Mouse (Mus musculus) embryonic facial prominence, embryonic 13.5 days (tissue): ENCODE results near the gene Apobec1. TPM values are rescaled to one million over a fixed set of nuclear protein-coding genes. Genes with fewer than 3 reads are reported as not detected.
"Not testable (repeated sequence)": the region's sequence is repeated elsewhere in the genome, so short reads cannot be mapped to it uniquely, and the experiment has no call there.

ENCODE experiments used
- ATAC-seq: fragments of 200-750 bp; cut with Nextera tagmentation; 2 replicates; pipeline ENCODE4 v1.8.0; 2017; ENCODE audit warnings: low read depth; ENCODE audit not compliant: insufficient number of reproducible peaks, insufficient read depth, low FRiP score, low TSS enrichment
- H3K27ac ChIP-seq: fragments of 300-500 bp; sonication (generic); 2 replicates; pipeline ENCODE4 v1.5.1; 2015; ENCODE audit warnings: moderate library complexity, mild to moderate bottlenecking, inconsistent platforms
- H3K27me3 ChIP-seq: fragments of 300-500 bp; sonication (generic); 2 replicates; pipeline ENCODE4 v1.6.1; 2015; ENCODE audit warnings: mild to moderate bottlenecking, inconsistent platforms
- H3K36me3 ChIP-seq: fragments of 300-500 bp; sonication (generic); 2 replicates; pipeline ENCODE4 v1.6.1; 2015; ENCODE audit warnings: mild to moderate bottlenecking, inconsistent platforms
- H3K4me1 ChIP-seq: fragments of 300-500 bp; sonication (generic); 2 replicates; pipeline ENCODE4 v1.6.1; 2015; ENCODE audit warnings: inconsistent platforms
- H3K4me2 ChIP-seq: fragments of 300-500 bp; sonication (generic); 2 replicates; pipeline ENCODE4 v1.6.1; 2015; ENCODE audit warnings: moderate library complexity, mild to moderate bottlenecking, inconsistent platforms
- H3K4me3 ChIP-seq: fragments of 300-500 bp; sonication (generic); 2 replicates; pipeline ENCODE4 v1.5.1; 2015; ENCODE audit warnings: mild to moderate bottlenecking, inconsistent platforms
- H3K9ac ChIP-seq: fragments of 300-500 bp; sonication (generic); 2 replicates; pipeline ENCODE4 v1.6.1; 2015; ENCODE audit warnings: mild to moderate bottlenecking, inconsistent platforms
- H3K9me3 ChIP-seq: fragments of 300-500 bp; sonication (generic); 2 replicates; pipeline ENCODE4 v1.6.1; 2016; ENCODE audit warnings: inconsistent platforms
- WGBS: fragments of 180-500 bp; shearing (Covaris S2); methylation state at CpG from one replicate; pipeline ENCODE4 v1.1.7; 2015; ENCODE audit warnings: mixed read lengths; 5-methylcytosine and 5-hydroxymethylcytosine counted together
- polyA plus RNA-seq: library from polyadenylated mRNA; unstranded; fragments of >200 nt; fragmentation: Nextera tagmentation; extraction: Ambion mirVana; gene quantifications from 2 replicates; pipeline ENCODE4 v1.2.1, GENCODE M21; 2015

The Apobec1 gene
- 2.5 and 3.2 TPM in 2 replicates for polyA plus RNA-seq

GRCm38 (mm10) chr6:122602242-122602991, at the start of gene Apobec1:
Gene Apobec1, minus strand, starts transcription at chr6:122602444.
- WGBS, result 4% methylated on average over 22 of the region's 22 CpGs
- H3K9ac ChIP-seq, result peak within 1 kb of the TSS; percentile 67
- no peaks in the 10 kb centered on the region for H3K4me1 ChIP-seq
- H3K4me2 ChIP-seq, result peak within 1 kb of the TSS; percentile 66
- peak; percentile 53; the same call in 1 of the 2 replicates for ATAC-seq
- H3K9me3 ChIP-seq, result no peaks in the 10 kb centered on the region
- H3K27me3 ChIP-seq, result no peaks in the 10 kb centered on the region
- H3K36me3 ChIP-seq, result no peaks in the 10 kb centered on the region
- H3K27ac ChIP-seq, result peak within 1 kb of the TSS; percentile 49; the same call in 1 of the 2 replicates
- peak within 1 kb of the TSS; percentile 47 for H3K4me3 ChIP-seq

- H3K4me3 ChIP-seq, result no peak overlapping the region
- H3K9me3 ChIP-seq, result peaks cover 5% of the 10 kb centered on the region; the same call in 1 of the 2 replicates
- H3K27me3 ChIP-seq, result no peaks in the 10 kb centered on the region
- 59% methylated on average over 5 of the region's 5 CpGs for WGBS
- H3K27ac ChIP-seq, result no peak overlapping the region
- H3K4me1 ChIP-seq, result no peaks in the 10 kb centered on the region
- H3K4me2 ChIP-seq, result no peak overlapping the region
- H3K9ac ChIP-seq, result no peak overlapping the region
- ATAC-seq, result no peak
- no peaks in the 10 kb centered on the region for H3K36me3 ChIP-seq
Measured at GRCm38 (mm10) chr6:122650398-122650980, 48.2 kb upstream of the Apobec1 start.

- no peak overlapping the region for H3K9ac ChIP-seq
- H3K4me3 ChIP-seq, result no peak overlapping the region
- no peak overlapping the region for H3K27ac ChIP-seq
- H3K4me2 ChIP-seq, result no peak overlapping the region
- H3K9me3 ChIP-seq, result peaks cover 5% of the 10 kb centered on the region; the same call in 1 of the 2 replicates
- no peak for ATAC-seq
- H3K4me1 ChIP-seq, result no peaks in the 10 kb centered on the region
- H3K27me3 ChIP-seq, result no peaks in the 10 kb centered on the region
- 71% methylated on average over 3 of the region's 3 CpGs for WGBS
- no peaks in the 10 kb centered on the region for H3K36me3 ChIP-seq
Measured at GRCm38 (mm10) chr6:122649903-122650302, 47.7 kb upstream of the Apobec1 start.

- not testable (repeated sequence) for ATAC-seq, H3K36me3 ChIP-seq, H3K27me3 ChIP-seq, H3K9ac ChIP-seq, H3K4me3 ChIP-seq, H3K4me1 ChIP-seq, H3K9me3 ChIP-seq, H3K4me2 ChIP-seq, H3K27ac ChIP-seq
- 94% methylated on average over 21 of the region's 21 CpGs for WGBS
Measured at GRCm38 (mm10) chr6:122644196-122644595, 42.0 kb upstream of the Apobec1 start.

GRCm38 (mm10) chr6:122637566-122637965, 35.3 kb upstream of the Apobec1 start:
- not testable (repeated sequence) for H3K9ac ChIP-seq, H3K27ac ChIP-seq, H3K4me1 ChIP-seq, ATAC-seq, H3K9me3 ChIP-seq, H3K4me3 ChIP-seq, H3K4me2 ChIP-seq, H3K27me3 ChIP-seq, H3K36me3 ChIP-seq
- WGBS, result 86% methylated on average over 4 of the region's 4 CpGs

GRCm38 (mm10) chr6:122636666-122637065, 34.4 kb upstream of the Apobec1 start:
- no peak for ATAC-seq
- 70% methylated on average over 3 of the region's 3 CpGs for WGBS

GRCm38 (mm10) chr6:122635315-122635714, 33.1 kb upstream of the Apobec1 start:
- 85% methylated on average over 7 of the region's 7 CpGs for WGBS
- H3K27me3 ChIP-seq, result no peaks in the 10 kb centered on the region
- no peak for ATAC-seq
- H3K4me1 ChIP-seq, result no peaks in the 10 kb centered on the region
- H3K27ac ChIP-seq, result no peak overlapping the region
- no peaks in the 10 kb centered on the region for H3K9me3 ChIP-seq
- no peak overlapping the region for H3K4me2 ChIP-seq
- H3K9ac ChIP-seq, result no peak overlapping the region
- no peaks in the 10 kb centered on the region for H3K36me3 ChIP-seq
- H3K4me3 ChIP-seq, result no peak overlapping the region

More at GRCm38 (mm10) chr6:122636666-122637065, 34.4 kb upstream of the Apobec1 start:
- Histone ChIP-seq H3K36me3 (no peaks in the 10 kb centered on the region), H3K27ac (no peak overlapping the region), H3K4me2 (no peak overlapping the region), H3K9me3 (no peaks in the 10 kb centered on the region), H3K27me3 (no peaks in the 10 kb centered on the region), H3K9ac (no peak overlapping the region), H3K4me1 (no peaks in the 10 kb centered on the region), H3K4me3 (no peak overlapping the region)

GRCm38 (mm10) chr6:122633411-122633810, 31.2 kb upstream of the Apobec1 start:
- Histone ChIP-seq H3K4me2 (no peak overlapping the region), H3K27me3 (no peaks in the 10 kb centered on the region), H3K9ac (no peak overlapping the region), H3K27ac (no peak overlapping the region), H3K4me1 (no peaks in the 10 kb centered on the region), H3K4me3 (no peak overlapping the region), H3K9me3 (no peaks in the 10 kb centered on the region), H3K36me3 (no peaks in the 10 kb centered on the region)
- no peak for ATAC-seq
- WGBS, result 59% methylated on average over 9 of the region's 9 CpGs

- H3K9me3 ChIP-seq, result no peaks in the 10 kb centered on the region
- H3K27me3 ChIP-seq, result peaks cover 9% of the 10 kb centered on the region; the same call in 1 of the 2 replicates
- no peak overlapping the region for H3K4me3 ChIP-seq
- peak overlapping the region; percentile 31; the same call in 1 of the 2 replicates for H3K4me2 ChIP-seq
- 35% methylated on average over 20 of the region's 20 CpGs for WGBS
- ATAC-seq, result no peak
- H3K27ac ChIP-seq, result no peak overlapping the region
- no peak overlapping the region for H3K9ac ChIP-seq
- H3K4me1 ChIP-seq, result no peaks in the 10 kb centered on the region
- H3K36me3 ChIP-seq, result no peaks in the 10 kb centered on the region
Measured at GRCm38 (mm10) chr6:122627469-122628108, 25.3 kb upstream of the Apobec1 start.

GRCm38 (mm10) chr6:122626110-122626509, 23.9 kb upstream of the Apobec1 start, which contains the start of gene Dppa3:
Gene Dppa3, plus strand, starts transcription at chr6:122626410.
- 86% methylated on average over 8 of the region's 8 CpGs for WGBS
- Histone ChIP-seq H3K27ac (no peak within 1 kb of the TSS), H3K4me2 (no peak within 1 kb of the TSS), H3K4me1 (no peaks in the 10 kb centered on the region), H3K27me3 (peaks cover 9% of the 10 kb centered on the region; the same call in 1 of the 2 replicates), H3K9ac (no peak within 1 kb of the TSS), H3K36me3 (no peaks in the 10 kb centered on the region), H3K4me3 (no peak within 1 kb of the TSS), H3K9me3 (no peaks in the 10 kb centered on the region)
- no peak for ATAC-seq

- Histone ChIP-seq H3K27ac (no peak overlapping the region), H3K36me3 (no peaks in the 10 kb centered on the region), H3K4me2 (no peak overlapping the region), H3K4me3 (no peak overlapping the region), H3K9ac (no peak overlapping the region), H3K9me3 (no peaks in the 10 kb centered on the region), H3K27me3 (peaks cover 9% of the 10 kb centered on the region; the same call in 1 of the 2 replicates), H3K4me1 (no peaks in the 10 kb centered on the region)
- ATAC-seq, result no peak
- 76% methylated on average over 4 of the region's 4 CpGs for WGBS
Measured at GRCm38 (mm10) chr6:122625156-122625555, 22.9 kb upstream of the Apobec1 start.
